Mouse (Mus musculus): ENCODE data around the gene Syt1. TPM values are rescaled to one million over a fixed set of nuclear protein-coding genes. Genes with fewer than 3 reads are reported as not detected.

Gene Syt1
- polyA plus RNA-seq, 1 experiment from 2014 or later, result 1.5 TPM

GRCm38 (mm10) chr10:108528338-108528737 is 482.4 kb downstream of the Syt1 start:
- Histone ChIP-seq H3K36me3 (ENCODE audit: control insufficient read depth, insufficient read depth, low read length) (no peaks in the 10 kb centered on the region), H3K27ac (ENCODE audit: low read depth, low read length) (no peak overlapping the region), H3K9ac (ENCODE audit: low read depth, low read length) (no peak overlapping the region), H3K4me3 (ENCODE audit: low read depth, low read length) (no peak overlapping the region), H3K4me2 (no peak overlapping the region), H3K4me1 (ENCODE audit: control insufficient read depth, insufficient read depth, low read length) (peaks cover 4% of the 10 kb centered on the region), H3K27me3 (ENCODE audit: control insufficient read depth, insufficient read depth, low read length) (no peaks in the 10 kb centered on the region), H3K9me3 (replicated peaks; ENCODE audit: control insufficient read depth, low read length) (no peaks in the 10 kb centered on the region)
- no peak for ATAC-seq (replicated peaks; ENCODE audit: insufficient number of reproducible peaks, low FRiP score, low TSS enrichment)
- WGBS (ENCODE audit: insufficient replicate concordance), result 89% methylated on average over 7 of the region's 7 CpGs

GRCm38 (mm10) chr10:108525506-108525905 is 485.3 kb downstream of the Syt1 start:
- no peak overlapping the region for H3K27ac ChIP-seq (ENCODE audit: low read depth, low read length)
- 88% methylated on average over 11 of the region's 11 CpGs for WGBS (ENCODE audit: insufficient replicate concordance)
- H3K4me2 ChIP-seq, result no peak overlapping the region
- H3K27me3 ChIP-seq (ENCODE audit: control insufficient read depth, insufficient read depth, low read length), result no peaks in the 10 kb centered on the region
- no peaks in the 10 kb centered on the region for H3K36me3 ChIP-seq (ENCODE audit: control insufficient read depth, insufficient read depth, low read length)
- no peak for ATAC-seq (replicated peaks; ENCODE audit: insufficient number of reproducible peaks, low FRiP score, low TSS enrichment)
- H3K4me1 ChIP-seq (ENCODE audit: control insufficient read depth, insufficient read depth, low read length), result peaks cover 8% of the 10 kb centered on the region
- no peak overlapping the region for H3K9ac ChIP-seq (ENCODE audit: low read depth, low read length)
- H3K9me3 ChIP-seq (replicated peaks; ENCODE audit: control insufficient read depth, low read length), result no peaks in the 10 kb centered on the region
- H3K4me3 ChIP-seq (ENCODE audit: low read depth, low read length), result no peak overlapping the region

- Histone ChIP-seq H3K4me1 (ENCODE audit: control insufficient read depth, insufficient read depth, low read length) (peaks cover 8% of the 10 kb centered on the region), H3K9ac (ENCODE audit: low read depth, low read length) (no peak overlapping the region), H3K4me2 (no peak overlapping the region), H3K27ac (ENCODE audit: low read depth, low read length) (no peak overlapping the region), H3K36me3 (ENCODE audit: control insufficient read depth, insufficient read depth, low read length) (no peaks in the 10 kb centered on the region), H3K9me3 (replicated peaks; ENCODE audit: control insufficient read depth, low read length) (no peaks in the 10 kb centered on the region), H3K4me3 (ENCODE audit: low read depth, low read length) (no peak overlapping the region), H3K27me3 (ENCODE audit: control insufficient read depth, insufficient read depth, low read length) (no peaks in the 10 kb centered on the region)
- WGBS (ENCODE audit: insufficient replicate concordance), result 45% methylated on average over 6 of the region's 6 CpGs
- ATAC-seq (replicated peaks; ENCODE audit: insufficient number of reproducible peaks, low FRiP score, low TSS enrichment), result peak; percentile 52; the same call in 1 of the 2 replicates
These were observed 486.3 kb downstream of the Syt1 start for GRCm38 (mm10) chr10:108524306-108525029.

GRCm38 (mm10) chr10:108519156-108519555 is 491.6 kb downstream of the Syt1 start:
- no peaks in the 10 kb centered on the region for H3K36me3 ChIP-seq (ENCODE audit: control insufficient read depth, insufficient read depth, low read length)
- no peak overlapping the region for H3K4me3 ChIP-seq (ENCODE audit: low read depth, low read length)
- H3K27me3 ChIP-seq (ENCODE audit: control insufficient read depth, insufficient read depth, low read length), result no peaks in the 10 kb centered on the region
- no peak overlapping the region for H3K4me2 ChIP-seq
- WGBS (ENCODE audit: insufficient replicate concordance), result 26% methylated on average over 6 of the region's 6 CpGs
- no peak overlapping the region for H3K27ac ChIP-seq (ENCODE audit: low read depth, low read length)
- ATAC-seq (replicated peaks; ENCODE audit: insufficient number of reproducible peaks, low FRiP score, low TSS enrichment), result no peak
- H3K4me1 ChIP-seq (ENCODE audit: control insufficient read depth, insufficient read depth, low read length), result peaks cover 4% of the 10 kb centered on the region; the same call in 1 of the 2 replicates
- H3K9me3 ChIP-seq (replicated peaks; ENCODE audit: control insufficient read depth, low read length), result no peaks in the 10 kb centered on the region
- H3K9ac ChIP-seq (ENCODE audit: low read depth, low read length), result no peak overlapping the region

GRCm38 (mm10) chr10:108517076-108517475 is 493.7 kb downstream of the Syt1 start:
- 73% methylated on average over 9 of the region's 9 CpGs for WGBS (ENCODE audit: insufficient replicate concordance)
- no peak for ATAC-seq (replicated peaks; ENCODE audit: insufficient number of reproducible peaks, low FRiP score, low TSS enrichment)
- Histone ChIP-seq H3K9me3 (replicated peaks; ENCODE audit: control insufficient read depth, low read length) (no peaks in the 10 kb centered on the region), H3K27ac (ENCODE audit: low read depth, low read length) (no peak overlapping the region), H3K4me1 (ENCODE audit: control insufficient read depth, insufficient read depth, low read length) (peaks cover 4% of the 10 kb centered on the region; the same call in 1 of the 2 replicates), H3K9ac (ENCODE audit: low read depth, low read length) (no peak overlapping the region), H3K27me3 (ENCODE audit: control insufficient read depth, insufficient read depth, low read length) (no peaks in the 10 kb centered on the region), H3K4me3 (ENCODE audit: low read depth, low read length) (no peak overlapping the region), H3K4me2 (no peak overlapping the region), H3K36me3 (ENCODE audit: control insufficient read depth, insufficient read depth, low read length) (no peaks in the 10 kb centered on the region)

- Histone ChIP-seq H3K36me3 (ENCODE audit: control insufficient read depth, insufficient read depth, low read length) (no peaks in the 10 kb centered on the region), H3K4me2 (no peak overlapping the region), H3K9ac (ENCODE audit: low read depth, low read length) (no peak overlapping the region), H3K4me3 (ENCODE audit: low read depth, low read length) (no peak overlapping the region), H3K4me1 (ENCODE audit: control insufficient read depth, insufficient read depth, low read length) (no peaks in the 10 kb centered on the region; the same call in 1 of the 2 replicates), H3K27me3 (ENCODE audit: control insufficient read depth, insufficient read depth, low read length) (no peaks in the 10 kb centered on the region), H3K27ac (ENCODE audit: low read depth, low read length) (no peak overlapping the region), H3K9me3 (replicated peaks; ENCODE audit: control insufficient read depth, low read length) (no peaks in the 10 kb centered on the region)
- 71% methylated on average over 7 of the region's 7 CpGs for WGBS (ENCODE audit: insufficient replicate concordance)
- ATAC-seq (replicated peaks; ENCODE audit: insufficient number of reproducible peaks, low FRiP score, low TSS enrichment), result no peak
These were observed 496.1 kb downstream of the Syt1 start for GRCm38 (mm10) chr10:108514671-108515070.

- no peak overlapping the region for H3K4me2 ChIP-seq
- H3K27me3 ChIP-seq (ENCODE audit: control insufficient read depth, insufficient read depth, low read length), result no peaks in the 10 kb centered on the region
- WGBS (ENCODE audit: insufficient replicate concordance), result 73% methylated on average over 3 of the region's 3 CpGs
- no peak overlapping the region for H3K27ac ChIP-seq (ENCODE audit: low read depth, low read length)
- no peak overlapping the region for H3K4me3 ChIP-seq (ENCODE audit: low read depth, low read length)
- H3K9me3 ChIP-seq (replicated peaks; ENCODE audit: control insufficient read depth, low read length), result no peaks in the 10 kb centered on the region
- H3K36me3 ChIP-seq (ENCODE audit: control insufficient read depth, insufficient read depth, low read length), result no peaks in the 10 kb centered on the region
- H3K4me1 ChIP-seq (ENCODE audit: control insufficient read depth, insufficient read depth, low read length), result no peaks in the 10 kb centered on the region
- no peak for ATAC-seq (replicated peaks; ENCODE audit: insufficient number of reproducible peaks, low FRiP score, low TSS enrichment)
- H3K9ac ChIP-seq (ENCODE audit: low read depth, low read length), result no peak overlapping the region
These were observed 501.2 kb downstream of the Syt1 start for GRCm38 (mm10) chr10:108509579-108509978.

- H3K4me1 ChIP-seq (ENCODE audit: control insufficient read depth, insufficient read depth, low read length), result no peaks in the 10 kb centered on the region
- H3K27me3 ChIP-seq (ENCODE audit: control insufficient read depth, insufficient read depth, low read length), result no peaks in the 10 kb centered on the region
- H3K4me2 ChIP-seq, result no peak overlapping the region
- no peak overlapping the region for H3K4me3 ChIP-seq (ENCODE audit: low read depth, low read length)
- 83% methylated on average over 4 of the region's 4 CpGs for WGBS (ENCODE audit: insufficient replicate concordance)
- no peak for ATAC-seq (replicated peaks; ENCODE audit: insufficient number of reproducible peaks, low FRiP score, low TSS enrichment)
- H3K36me3 ChIP-seq (ENCODE audit: control insufficient read depth, insufficient read depth, low read length), result no peaks in the 10 kb centered on the region
- no peak overlapping the region for H3K27ac ChIP-seq (ENCODE audit: low read depth, low read length)
- no peak overlapping the region for H3K9ac ChIP-seq (ENCODE audit: low read depth, low read length)
- H3K9me3 ChIP-seq (replicated peaks; ENCODE audit: control insufficient read depth, low read length), result no peaks in the 10 kb centered on the region
These were observed 503.9 kb downstream of the Syt1 start for GRCm38 (mm10) chr10:108506917-108507316.

- no peaks in the 10 kb centered on the region for H3K27me3 ChIP-seq (ENCODE audit: control insufficient read depth, insufficient read depth, low read length)
- WGBS (ENCODE audit: insufficient replicate concordance), result 43% methylated on average over 7 of the region's 7 CpGs
- H3K9ac ChIP-seq (ENCODE audit: low read depth, low read length), result no peak overlapping the region
- H3K4me1 ChIP-seq (ENCODE audit: control insufficient read depth, insufficient read depth, low read length), result no peaks in the 10 kb centered on the region
- no peak overlapping the region for H3K4me3 ChIP-seq (ENCODE audit: low read depth, low read length)
- no peak overlapping the region for H3K4me2 ChIP-seq
- H3K27ac ChIP-seq (ENCODE audit: low read depth, low read length), result no peak overlapping the region
- no peak for ATAC-seq (replicated peaks; ENCODE audit: insufficient number of reproducible peaks, low FRiP score, low TSS enrichment)
- no peaks in the 10 kb centered on the region for H3K36me3 ChIP-seq (ENCODE audit: control insufficient read depth, insufficient read depth, low read length)
- H3K9me3 ChIP-seq (replicated peaks; ENCODE audit: control insufficient read depth, low read length), result no peaks in the 10 kb centered on the region
These were observed 505.9 kb downstream of the Syt1 start for GRCm38 (mm10) chr10:108504925-108505324.

Measured in heart, embryonic 11.5 days (tissue).